Comparison of ENCODE assay signal across 13 mouse cellular contexts in genomic region chr14:112388346-112388745, GRCm38 (mm10).
"Had no signal": no experiment of that assay in that cellular context is flagged by ENCODE, and none has a peak within 500 bp of the region (broad histone marks: within the 10 kb centered on the region; RNA-seq: fewer than 3 reads in every experiment).

No protein-coding gene starts in this region.

- DNase-seq: gastrocnemius, postnatal 14 days; gastrocnemius, postnatal 36 days; heart, adult 11 months; heart, adult 2 months; heart, postnatal 14 days; heart, postnatal 36 days; kidney, adult 11 months; kidney, adult 2 months; kidney, adult 9 months; kidney, postnatal 14 days; kidney, postnatal 36 days; layer of hippocampus, adult 9-11 months; layer of hippocampus, postnatal 36 days had no signal
